Mouse (Mus musculus): ENCODE results near the gene Cd84. TPM values are rescaled to one million over a fixed set of nuclear protein-coding genes. Genes with fewer than 3 reads are reported as not detected.

Cd84 gene
- polyA plus RNA-seq, 1 experiment from 2014 or later, result 1.2 TPM

GRCm38 (mm10) chr1:171920989-171921621, 81.6 kb downstream of the Cd84 start:
- ATAC-seq (no peak), DNase-seq (ENCODE audit: low spot score) (no peak)
- H3K9ac ChIP-seq (ENCODE audit: low read length), result no peak overlapping the region
- no peaks in the 10 kb centered on the region for H3K4me1 ChIP-seq (ENCODE audit: control insufficient read depth, insufficient read depth, low read length)
- H3K27ac ChIP-seq (ENCODE audit: low read depth, low read length), result no peak overlapping the region
- no peaks in the 10 kb centered on the region for H3K27me3 ChIP-seq (replicated peaks; ENCODE audit: control insufficient read depth, insufficient read depth, low read length)
- H3K36me3 ChIP-seq (ENCODE audit: control insufficient read depth, insufficient read depth, low read length), result no peaks in the 10 kb centered on the region
- no peak overlapping the region for H3K4me2 ChIP-seq (ENCODE audit: low read length)
- WGBS, result 92% methylated on average over 9 of the region's 9 CpGs
- H3K9me3 ChIP-seq (replicated peaks; ENCODE audit: control insufficient read depth, low read length), result no peaks in the 10 kb centered on the region
- H3K4me3 ChIP-seq (ENCODE audit: low read depth, low read length), result no peak overlapping the region

- H3K27me3 ChIP-seq (replicated peaks; ENCODE audit: control insufficient read depth, insufficient read depth, low read length), result no peaks in the 10 kb centered on the region
- no peak for ATAC-seq
- H3K9ac ChIP-seq (ENCODE audit: low read length), result no peak overlapping the region
Observed at GRCm38 (mm10) chr1:171921641-171922040, 82.1 kb downstream of the Cd84 start.

GRCm38 (mm10) chr1:171922844-171923243, 83.3 kb downstream of the Cd84 start:
- Histone ChIP-seq H3K9me3 (replicated peaks; ENCODE audit: control insufficient read depth, low read length) (no peaks in the 10 kb centered on the region), H3K36me3 (ENCODE audit: control insufficient read depth, insufficient read depth, low read length) (no peaks in the 10 kb centered on the region), H3K4me2 (ENCODE audit: low read length) (no peak overlapping the region), H3K27me3 (replicated peaks; ENCODE audit: control insufficient read depth, insufficient read depth, low read length) (no peaks in the 10 kb centered on the region), H3K9ac (ENCODE audit: low read length) (no peak overlapping the region), H3K4me3 (ENCODE audit: low read depth, low read length) (no peak overlapping the region), H3K27ac (ENCODE audit: low read depth, low read length) (no peak overlapping the region), H3K4me1 (ENCODE audit: control insufficient read depth, insufficient read depth, low read length) (no peaks in the 10 kb centered on the region)
- 93% methylated on average over 5 of the region's 5 CpGs for WGBS
- DNase-seq (ENCODE audit: low spot score) (no peak), ATAC-seq (no peak)

More at GRCm38 (mm10) chr1:171921641-171922040, 82.1 kb downstream of the Cd84 start:
- no peaks in the 10 kb centered on the region for H3K36me3 ChIP-seq (ENCODE audit: control insufficient read depth, insufficient read depth, low read length)
- 86% methylated on average over 2 of the region's 2 CpGs for WGBS
- H3K27ac ChIP-seq (ENCODE audit: low read depth, low read length), result no peak overlapping the region
- no peaks in the 10 kb centered on the region for H3K4me1 ChIP-seq (ENCODE audit: control insufficient read depth, insufficient read depth, low read length)
- no peak overlapping the region for H3K4me3 ChIP-seq (ENCODE audit: low read depth, low read length)
- DNase-seq (ENCODE audit: low spot score), result no peak
- no peak overlapping the region for H3K4me2 ChIP-seq (ENCODE audit: low read length)
- H3K9me3 ChIP-seq (replicated peaks; ENCODE audit: control insufficient read depth, low read length), result no peaks in the 10 kb centered on the region

DNA sequence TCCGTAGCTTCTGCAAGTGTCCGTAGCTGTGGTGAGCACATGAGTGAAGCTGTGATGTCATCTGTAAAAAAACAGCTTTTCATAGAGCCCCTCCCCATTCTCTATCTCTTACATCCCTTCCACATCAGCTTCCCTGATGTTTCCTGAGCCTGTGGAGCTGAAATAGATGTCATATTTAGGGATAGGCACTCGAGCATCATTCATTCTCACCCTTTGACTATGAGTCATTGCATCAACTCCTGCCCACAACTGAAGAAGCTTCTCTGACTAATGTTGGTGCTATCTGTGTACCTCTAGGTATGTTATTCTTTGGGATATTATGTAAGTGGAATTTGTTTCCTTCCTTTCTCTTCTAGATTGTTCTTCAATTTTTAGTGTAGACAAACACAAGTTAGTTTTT, 85.4 kb downstream of the Cd84 start:
- Histone ChIP-seq H3K9me3 (replicated peaks; ENCODE audit: control insufficient read depth, low read length) (no peaks in the 10 kb centered on the region), H3K4me3 (ENCODE audit: low read depth, low read length) (no peak overlapping the region), H3K9ac (ENCODE audit: low read length) (no peak overlapping the region), H3K4me2 (ENCODE audit: low read length) (no peak overlapping the region), H3K4me1 (ENCODE audit: control insufficient read depth, insufficient read depth, low read length) (no peaks in the 10 kb centered on the region), H3K27me3 (replicated peaks; ENCODE audit: control insufficient read depth, insufficient read depth, low read length) (no peaks in the 10 kb centered on the region), H3K27ac (ENCODE audit: low read depth, low read length) (no peak overlapping the region), H3K36me3 (ENCODE audit: control insufficient read depth, insufficient read depth, low read length) (no peaks in the 10 kb centered on the region)
- 77% methylated on average over 3 of the region's 3 CpGs for WGBS
- DNase-seq (ENCODE audit: low spot score) (no peak), ATAC-seq (no peak)

- no peaks in the 10 kb centered on the region for H3K27me3 ChIP-seq (replicated peaks; ENCODE audit: control insufficient read depth, insufficient read depth, low read length)
- ATAC-seq, result no peak
- no peak overlapping the region for H3K9ac ChIP-seq (ENCODE audit: low read length)
- no peaks in the 10 kb centered on the region for H3K9me3 ChIP-seq (replicated peaks; ENCODE audit: control insufficient read depth, low read length)
- H3K4me3 ChIP-seq (ENCODE audit: low read depth, low read length), result no peak overlapping the region
- no peaks in the 10 kb centered on the region for H3K4me1 ChIP-seq (ENCODE audit: control insufficient read depth, insufficient read depth, low read length)
- H3K36me3 ChIP-seq (ENCODE audit: control insufficient read depth, insufficient read depth, low read length), result no peaks in the 10 kb centered on the region
- H3K4me2 ChIP-seq (ENCODE audit: low read length), result no peak overlapping the region
- H3K27ac ChIP-seq (ENCODE audit: low read depth, low read length), result no peak overlapping the region
- DNase-seq (ENCODE audit: low spot score), result peak; percentile 36
- WGBS, result 51% methylated on average over 3 of the region's 3 CpGs
Observed at GRCm38 (mm10) chr1:171933851-171934250, 94.4 kb downstream of the Cd84 start.

GRCm38 (mm10) chr1:171938952-171939948, 99.8 kb downstream of the Cd84 start:
- no peak overlapping the region for H3K9ac ChIP-seq (ENCODE audit: low read length)
- H3K4me1 ChIP-seq (ENCODE audit: control insufficient read depth, insufficient read depth, low read length), result no peaks in the 10 kb centered on the region
- H3K27ac ChIP-seq (ENCODE audit: low read depth, low read length), result no peak overlapping the region
- no peak for ATAC-seq
- H3K9me3 ChIP-seq (replicated peaks; ENCODE audit: control insufficient read depth, low read length), result no peaks in the 10 kb centered on the region
- no peaks in the 10 kb centered on the region for H3K36me3 ChIP-seq (ENCODE audit: control insufficient read depth, insufficient read depth, low read length)
- no peak overlapping the region for H3K4me2 ChIP-seq (ENCODE audit: low read length)
- 87% methylated on average over 14 of the region's 14 CpGs for WGBS
- no peaks in the 10 kb centered on the region for H3K27me3 ChIP-seq (replicated peaks; ENCODE audit: control insufficient read depth, insufficient read depth, low read length)
- no peak for DNase-seq (ENCODE audit: low spot score)
- H3K4me3 ChIP-seq (ENCODE audit: low read depth, low read length), result no peak overlapping the region

Other genes starting within 250 kb of the Cd84 start
- 0.10 TPM in 1 of 2 replicates, not detected in the other for gene Ly9, start 232.3 kb upstream of the Cd84 start, polyA plus RNA-seq (2014; fragmentation: Nextera tagmentation; extraction: Ambion mirVana)
- not detected in 2 replicates for gene Slamf7, start 186.7 kb upstream of the Cd84 start, polyA plus RNA-seq (2014; fragmentation: Nextera tagmentation; extraction: Ambion mirVana)
- gene Cd48, start 157.7 kb upstream of the Cd84 start, polyA plus RNA-seq (2014; fragmentation: Nextera tagmentation; extraction: Ambion mirVana), result 0.90 and 1.1 TPM in 2 replicates
- 0.22 TPM in 2 replicates for gene Slamf1, start 72.6 kb upstream of the Cd84 start, polyA plus RNA-seq (2014; fragmentation: Nextera tagmentation; extraction: Ambion mirVana)
- gene Gm10521, start 56.0 kb downstream of the Cd84 start, polyA plus RNA-seq (2014; fragmentation: Nextera tagmentation; extraction: Ambion mirVana), result not detected in 2 replicates
- 0.40 TPM in 1 of 2 replicates, not detected in the other for gene Slamf6, start 77.8 kb downstream of the Cd84 start, polyA plus RNA-seq (2014; fragmentation: Nextera tagmentation; extraction: Ambion mirVana)
- gene Vangl2, start 188.7 kb downstream of the Cd84 start, polyA plus RNA-seq (2014; fragmentation: Nextera tagmentation; extraction: Ambion mirVana), result 45.1 and 55.8 TPM in 2 replicates
- 4.5 and 7.4 TPM in 2 replicates for gene Nhlh1, start 217.9 kb downstream of the Cd84 start, polyA plus RNA-seq (2014; fragmentation: Nextera tagmentation; extraction: Ambion mirVana)
- gene Copa, start 242.8 kb downstream of the Cd84 start, polyA plus RNA-seq (2014; fragmentation: Nextera tagmentation; extraction: Ambion mirVana), result 123 and 148 TPM in 2 replicates
- gene Ncstn, start 243.1 kb downstream of the Cd84 start, polyA plus RNA-seq (2014; fragmentation: Nextera tagmentation; extraction: Ambion mirVana), result 81.3 and 93.7 TPM in 2 replicates

All from forebrain, embryonic 14.5 days (tissue).